Mouse (Mus musculus) lung, embryonic 14.5 days (tissue): ENCODE measurements at regions not wholly inside any gene's neighbourhood (a gene's known extent, or its start where the extent isn't known, plus 50 kb on each side); places are given as distances from the start of the nearest gene placed in this dataset.

Experiments used
- ATAC-seq: fragments of 200-750 bp; cut with Nextera tagmentation; 2 replicates; pipeline ENCODE4 v1.8.0; 2017; ENCODE audit warnings: mild to moderate bottlenecking, moderate TSS enrichment, moderate library complexity; ENCODE audit not compliant: insufficient read depth
- DNase-seq: peaks from one replicate; pipeline ENCODE4 v3.0.0-alpha.2; 2015
- H3K27ac ChIP-seq: fragments of 300-500 bp; sonication (generic); 2 replicates; pipeline ENCODE4 v1.5.1; 2014; ENCODE audit warnings: low read depth, mild to moderate bottlenecking, moderate library complexity
- H3K27me3 ChIP-seq: fragments of 300-500 bp; sonication (generic); 2 replicates; pipeline ENCODE4 v1.6.1; 2014; ENCODE audit warnings: low read length, control low read depth; ENCODE audit not compliant: insufficient read depth
- H3K36me3 ChIP-seq: fragments of 300-500 bp; sonication (generic); 2 replicates; pipeline ENCODE4 v1.6.1; 2014; ENCODE audit warnings: control low read depth; ENCODE audit not compliant: insufficient read depth
- H3K4me1 ChIP-seq: fragments of 300-500 bp; sonication (generic); 2 replicates; pipeline ENCODE4 v1.6.1; 2014; ENCODE audit warnings: antibody characterized with exemption, control low read depth; ENCODE audit not compliant: insufficient read depth
- H3K4me2 ChIP-seq: fragments of 300-500 bp; sonication (generic); 2 replicates; pipeline ENCODE4 v1.6.1; 2014; ENCODE audit warnings: mild to moderate bottlenecking
- H3K4me3 ChIP-seq: fragments of 300-500 bp; sonication (generic); 2 replicates; pipeline ENCODE4 v1.5.1; 2014; ENCODE audit warnings: low read depth, low read length
- H3K9ac ChIP-seq: fragments of 300-500 bp; sonication (generic); 2 replicates; pipeline ENCODE4 v1.6.1; 2014
- H3K9me3 ChIP-seq: fragments of 300-500 bp; sonication (generic); 2 replicates; pipeline ENCODE4 v1.6.1; 2016; ENCODE audit warnings: low read depth, low read length, control low read depth
- CTCF ChIP-seq: IDR thresholded peaks from 2 replicates; pipeline ENCODE4 v1.5.1; 2016; ENCODE audit warnings: antibody characterized with exemption, low read depth
- WGBS: fragments of 180-500 bp; shearing (Covaris S2); extraction: QIAGEN DNeasy Blood & Tissue Kit; methylation state at CpG from one replicate; pipeline ENCODE4 v1.1.7; 2014; 5-methylcytosine and 5-hydroxymethylcytosine counted together

- Histone ChIP-seq H3K9ac (no peak overlapping the region), H3K4me1 (no peaks in the 10 kb centered on the region), H3K9me3 (no peaks in the 10 kb centered on the region; the same call in 1 of the 2 replicates), H3K27me3 (no peaks in the 10 kb centered on the region), H3K4me3 (no peak overlapping the region), H3K36me3 (no peaks in the 10 kb centered on the region), H3K4me2 (no peak overlapping the region), H3K27ac (no peak overlapping the region)
- TF ChIP-seq CTCF = no peak
- WGBS = 84% methylated on average over 1 of the region's 1 CpGs
- DNase-seq (no peak), ATAC-seq (no peak)
Measured at GRCm38 (mm10) chr17:48592457-48592856, 137.8 kb downstream of the Unc5cl start.

- ATAC-seq = no peak
- 70% methylated on average over 10 of the region's 10 CpGs for WGBS
- H3K27me3 ChIP-seq = no peaks in the 10 kb centered on the region
Measured at GRCm38 (mm10) chr17:48595418-48595963, 140.8 kb downstream of the Unc5cl start.

GRCm38 (mm10) chr17:48596406-48596805, 141.7 kb downstream of the Unc5cl start:
- Histone ChIP-seq H3K4me3 (no peak overlapping the region), H3K4me1 (no peaks in the 10 kb centered on the region), H3K9ac (no peak overlapping the region), H3K9me3 (no peaks in the 10 kb centered on the region; the same call in 1 of the 2 replicates), H3K4me2 (no peak overlapping the region), H3K27ac (no peak overlapping the region), H3K36me3 (no peaks in the 10 kb centered on the region), H3K27me3 (no peaks in the 10 kb centered on the region)
- ATAC-seq (no peak), DNase-seq (no peak)
- WGBS = 80% methylated on average over 3 of the region's 3 CpGs
- TF ChIP-seq CTCF = peak; percentile 45

More at GRCm38 (mm10) chr17:48595418-48595963, 140.8 kb downstream of the Unc5cl start:
- Histone ChIP-seq H3K36me3 (no peaks in the 10 kb centered on the region), H3K4me2 (no peak overlapping the region), H3K27ac (no peak overlapping the region), H3K4me3 (no peak overlapping the region), H3K9me3 (no peaks in the 10 kb centered on the region; the same call in 1 of the 2 replicates), H3K9ac (no peak overlapping the region), H3K4me1 (no peaks in the 10 kb centered on the region)
- peak; percentile 18; the same call in 1 of the 2 replicates for TF ChIP-seq CTCF
- no peak for DNase-seq

DNA sequence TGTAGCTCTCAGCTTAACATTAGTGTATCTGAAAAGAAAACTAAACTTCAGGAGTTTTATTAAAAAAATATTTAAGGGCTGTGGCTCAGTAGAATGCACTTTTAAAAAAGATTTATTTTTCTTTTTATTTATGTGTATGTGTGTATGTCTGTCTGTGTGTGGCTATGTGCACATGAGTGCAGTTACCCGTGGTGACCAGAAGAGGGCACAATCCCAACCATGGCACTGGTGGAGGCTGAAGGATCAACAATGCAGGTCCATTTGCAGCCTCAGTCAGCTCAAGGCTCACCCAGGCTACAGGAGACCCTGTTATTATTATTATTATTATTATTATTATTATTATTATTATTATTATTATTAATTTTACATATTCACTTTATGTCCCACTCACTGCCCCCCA, 142.6 kb downstream of the Unc5cl start:
- WGBS = 91% methylated on average over 1 of the region's 1 CpGs
- no peaks in the 10 kb centered on the region for H3K4me1 ChIP-seq
- no peaks in the 10 kb centered on the region; the same call in 1 of the 2 replicates for H3K9me3 ChIP-seq
- no peak overlapping the region for H3K9ac ChIP-seq
- no peak overlapping the region for H3K27ac ChIP-seq
- peak; percentile 37 for TF ChIP-seq CTCF
- DNase-seq = no peak
- H3K36me3 ChIP-seq = no peaks in the 10 kb centered on the region
- H3K27me3 ChIP-seq = no peaks in the 10 kb centered on the region
- no peak overlapping the region for H3K4me3 ChIP-seq
- no peak for ATAC-seq
- no peak overlapping the region for H3K4me2 ChIP-seq

DNA sequence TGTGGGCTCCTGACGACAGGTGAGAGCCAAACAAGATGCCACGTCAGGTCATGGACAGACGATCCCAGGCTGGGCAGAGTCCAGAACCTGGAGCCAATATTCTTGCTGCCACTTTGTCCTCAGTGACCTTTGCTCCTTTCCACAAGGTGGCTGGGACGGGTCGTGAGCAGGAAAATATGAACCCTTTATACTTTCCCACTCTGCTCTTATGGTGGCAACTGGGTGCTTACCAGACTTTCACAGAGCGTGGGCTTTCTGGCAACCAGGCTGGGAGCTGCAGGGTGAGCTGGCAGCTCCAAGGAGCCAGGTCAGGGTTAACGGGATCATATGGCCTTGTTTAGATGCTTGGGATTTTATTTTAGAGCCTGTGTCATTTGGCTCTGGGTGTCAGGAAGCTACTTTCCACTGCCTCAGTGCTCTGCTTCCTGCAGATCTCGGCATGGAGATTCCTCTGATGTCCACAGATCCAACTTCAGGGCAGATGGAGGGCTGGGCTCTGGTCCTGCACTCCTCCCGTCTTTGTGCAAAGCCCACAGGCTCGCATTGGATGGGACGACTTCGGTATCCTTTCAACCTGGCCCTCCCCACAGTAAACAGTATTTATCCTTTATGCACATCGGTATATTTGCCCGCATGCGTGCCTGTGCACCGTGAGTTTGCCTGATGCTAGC, 143.9 kb downstream of the Unc5cl start:
- H3K36me3 ChIP-seq = no peaks in the 10 kb centered on the region
- no peaks in the 10 kb centered on the region; the same call in 1 of the 2 replicates for H3K9me3 ChIP-seq
- H3K9ac ChIP-seq = no peak overlapping the region
- ATAC-seq = no peak
- H3K4me3 ChIP-seq = no peak overlapping the region
- DNase-seq = no peak
- WGBS = 78% methylated on average over 16 of the region's 16 CpGs
- no peak overlapping the region for H3K4me2 ChIP-seq
- TF ChIP-seq CTCF = no peak
- H3K4me1 ChIP-seq = no peaks in the 10 kb centered on the region
- no peak overlapping the region for H3K27ac ChIP-seq
- no peaks in the 10 kb centered on the region for H3K27me3 ChIP-seq

- Histone ChIP-seq H3K4me1 (no peaks in the 10 kb centered on the region), H3K9ac (no peak overlapping the region), H3K4me3 (no peak overlapping the region), H3K27me3 (no peaks in the 10 kb centered on the region), H3K4me2 (no peak overlapping the region), H3K9me3 (no peaks in the 10 kb centered on the region), H3K36me3 (no peaks in the 10 kb centered on the region), H3K27ac (no peak overlapping the region)
- no peak for ATAC-seq
- 55% methylated on average over 6 of the region's 6 CpGs for WGBS
- TF ChIP-seq CTCF = no peak
- DNase-seq = no peak
Measured at GRCm38 (mm10) chr17:48600176-48600575, 145.5 kb downstream of the Unc5cl start.

- Histone ChIP-seq H3K9me3 (no peaks in the 10 kb centered on the region), H3K4me3 (no peak overlapping the region), H3K9ac (no peak overlapping the region), H3K4me1 (no peaks in the 10 kb centered on the region), H3K36me3 (no peaks in the 10 kb centered on the region), H3K27me3 (no peaks in the 10 kb centered on the region), H3K27ac (no peak overlapping the region), H3K4me2 (no peak overlapping the region)
- peak; percentile 80 for TF ChIP-seq CTCF
- DNase-seq (peak; percentile 80), ATAC-seq (peak; percentile 41; the same call in 1 of the 2 replicates)
- whole genome bisulfite sequencing = 3% methylated on average over 6 of the region's 6 CpGs
Measured at GRCm38 (mm10) chr17:48602554-48602953, 147.9 kb downstream of the Unc5cl start.
